Mouse (Mus musculus): Measurements from ENCODE around the gene 2310079G19Rik. TPM values are rescaled to one million over a fixed set of nuclear protein-coding genes. Genes with fewer than 3 reads are reported as not detected.

The 2310079G19Rik gene
- polyA plus RNA-seq, 1 experiment from 2014 or later, result not detected

GRCm38 (mm10) chr16:88631474-88631873, 4.0 kb upstream of the 2310079G19Rik start:
- Histone ChIP-seq H3K4me3 (ENCODE audit: low read depth, low read length) (no peak overlapping the region), H3K4me2 (ENCODE audit: low read length) (no peak overlapping the region), H3K27me3 (ENCODE audit: control insufficient read depth, insufficient read depth, low read depth, low read length) (no peaks in the 10 kb centered on the region), H3K4me1 (ENCODE audit: control insufficient read depth, insufficient read depth, low read length) (no peaks in the 10 kb centered on the region), H3K9me3 (replicated peaks; ENCODE audit: control insufficient read depth, low read length, poor library complexity, severe bottlenecking) (no peaks in the 10 kb centered on the region), H3K27ac (ENCODE audit: low read length) (no peak overlapping the region), H3K36me3 (ENCODE audit: control insufficient read depth, insufficient read depth, low read length) (no peaks in the 10 kb centered on the region), H3K9ac (ENCODE audit: low read depth, low read length) (no peak overlapping the region)
- 76% methylated on average over 4 of the region's 4 CpGs for WGBS
- ATAC-seq, result no peak

- H3K27me3 ChIP-seq (ENCODE audit: control insufficient read depth, insufficient read depth, low read depth, low read length), result no peaks in the 10 kb centered on the region
- H3K4me2 ChIP-seq (ENCODE audit: low read length), result no peak overlapping the region
- peaks cover 5% of the 10 kb centered on the region; the same call in 1 of the 2 replicates for H3K4me1 ChIP-seq (ENCODE audit: control insufficient read depth, insufficient read depth, low read length)
- H3K9ac ChIP-seq (ENCODE audit: low read depth, low read length), result no peak overlapping the region
- H3K4me3 ChIP-seq (ENCODE audit: low read depth, low read length), result no peak overlapping the region
- 49% methylated on average over 4 of the region's 4 CpGs for WGBS
- H3K27ac ChIP-seq (ENCODE audit: low read length), result no peak overlapping the region
- H3K9me3 ChIP-seq (replicated peaks; ENCODE audit: control insufficient read depth, low read length, poor library complexity, severe bottlenecking), result no peaks in the 10 kb centered on the region
- no peak for ATAC-seq
- H3K36me3 ChIP-seq (ENCODE audit: control insufficient read depth, insufficient read depth, low read length), result no peaks in the 10 kb centered on the region
Observed at GRCm38 (mm10) chr16:88612712-88613111, 14.8 kb downstream of the 2310079G19Rik start.

GRCm38 (mm10) chr16:88611922-88612321, 15.5 kb downstream of the 2310079G19Rik start, which contains the start of gene Krtap24-1:
Krtap24-1 (minus strand) TSS chr16:88612279.
- Histone ChIP-seq H3K36me3 (ENCODE audit: control insufficient read depth, insufficient read depth, low read length) (no peaks in the 10 kb centered on the region), H3K9ac (ENCODE audit: low read depth, low read length) (no peak within 1 kb of the TSS), H3K4me3 (ENCODE audit: low read depth, low read length) (no peak within 1 kb of the TSS), H3K4me2 (ENCODE audit: low read length) (no peak within 1 kb of the TSS), H3K9me3 (replicated peaks; ENCODE audit: control insufficient read depth, low read length, poor library complexity, severe bottlenecking) (no peaks in the 10 kb centered on the region), H3K27me3 (ENCODE audit: control insufficient read depth, insufficient read depth, low read depth, low read length) (no peaks in the 10 kb centered on the region), H3K4me1 (ENCODE audit: control insufficient read depth, insufficient read depth, low read length) (peaks cover 5% of the 10 kb centered on the region; the same call in 1 of the 2 replicates), H3K27ac (ENCODE audit: low read length) (no peak within 1 kb of the TSS)
- WGBS, result 93% methylated on average over 8 of the region's 8 CpGs
- no peak for ATAC-seq

- no peaks in the 10 kb centered on the region for H3K27me3 ChIP-seq (ENCODE audit: control insufficient read depth, insufficient read depth, low read depth, low read length)
- no peak for ATAC-seq
- H3K36me3 ChIP-seq (ENCODE audit: control insufficient read depth, insufficient read depth, low read length), result no peaks in the 10 kb centered on the region
- H3K9ac ChIP-seq (ENCODE audit: low read depth, low read length), result no peak overlapping the region
- no peaks in the 10 kb centered on the region; the same call in 1 of the 2 replicates for H3K4me1 ChIP-seq (ENCODE audit: control insufficient read depth, insufficient read depth, low read length)
- no peak overlapping the region for H3K27ac ChIP-seq (ENCODE audit: low read length)
- no peak overlapping the region for H3K4me3 ChIP-seq (ENCODE audit: low read depth, low read length)
- no peaks in the 10 kb centered on the region for H3K9me3 ChIP-seq (replicated peaks; ENCODE audit: control insufficient read depth, low read length, poor library complexity, severe bottlenecking)
- 87% methylated on average over 6 of the region's 6 CpGs for WGBS
- H3K4me2 ChIP-seq (ENCODE audit: low read length), result no peak overlapping the region
Observed at GRCm38 (mm10) chr16:88604570-88604969, 22.9 kb downstream of the 2310079G19Rik start.

- H3K4me1 ChIP-seq (ENCODE audit: control insufficient read depth, insufficient read depth, low read length), result no peaks in the 10 kb centered on the region; the same call in 1 of the 2 replicates
- H3K36me3 ChIP-seq (ENCODE audit: control insufficient read depth, insufficient read depth, low read length), result no peaks in the 10 kb centered on the region
- no peak for ATAC-seq
- no peak overlapping the region for H3K4me3 ChIP-seq (ENCODE audit: low read depth, low read length)
- no peaks in the 10 kb centered on the region for H3K9me3 ChIP-seq (replicated peaks; ENCODE audit: control insufficient read depth, low read length, poor library complexity, severe bottlenecking)
- no peak overlapping the region for H3K9ac ChIP-seq (ENCODE audit: low read depth, low read length)
- no peak overlapping the region for H3K27ac ChIP-seq (ENCODE audit: low read length)
- WGBS, result 52% methylated on average over 1 of the region's 1 CpGs
- no peak overlapping the region for H3K4me2 ChIP-seq (ENCODE audit: low read length)
- no peaks in the 10 kb centered on the region for H3K27me3 ChIP-seq (ENCODE audit: control insufficient read depth, insufficient read depth, low read depth, low read length)
Observed at GRCm38 (mm10) chr16:88602464-88602863, 25.0 kb downstream of the 2310079G19Rik start.

- H3K9me3 ChIP-seq (replicated peaks; ENCODE audit: control insufficient read depth, low read length, poor library complexity, severe bottlenecking), result no peaks in the 10 kb centered on the region
- H3K27ac ChIP-seq (ENCODE audit: low read length), result no peak overlapping the region
- WGBS, result 85% methylated on average over 8 of the region's 8 CpGs
- H3K4me3 ChIP-seq (ENCODE audit: low read depth, low read length), result no peak overlapping the region
- H3K27me3 ChIP-seq (ENCODE audit: control insufficient read depth, insufficient read depth, low read depth, low read length), result no peaks in the 10 kb centered on the region
- no peak overlapping the region for H3K4me2 ChIP-seq (ENCODE audit: low read length)
- H3K4me1 ChIP-seq (ENCODE audit: control insufficient read depth, insufficient read depth, low read length), result no peaks in the 10 kb centered on the region; the same call in 1 of the 2 replicates
- no peaks in the 10 kb centered on the region for H3K36me3 ChIP-seq (ENCODE audit: control insufficient read depth, insufficient read depth, low read length)
- ATAC-seq, result no peak
- no peak overlapping the region for H3K9ac ChIP-seq (ENCODE audit: low read depth, low read length)
Observed at GRCm38 (mm10) chr16:88600303-88600702, 27.2 kb downstream of the 2310079G19Rik start.

GRCm38 (mm10) chr16:88599504-88600237, 27.8 kb downstream of the 2310079G19Rik start:
- Histone ChIP-seq H3K4me2 (ENCODE audit: low read length) (no peak overlapping the region), H3K9me3 (replicated peaks; ENCODE audit: control insufficient read depth, low read length, poor library complexity, severe bottlenecking) (no peaks in the 10 kb centered on the region), H3K27ac (ENCODE audit: low read length) (no peak overlapping the region), H3K4me1 (ENCODE audit: control insufficient read depth, insufficient read depth, low read length) (no peaks in the 10 kb centered on the region; the same call in 1 of the 2 replicates), H3K9ac (ENCODE audit: low read depth, low read length) (no peak overlapping the region), H3K4me3 (ENCODE audit: low read depth, low read length) (no peak overlapping the region), H3K36me3 (ENCODE audit: control insufficient read depth, insufficient read depth, low read length) (no peaks in the 10 kb centered on the region), H3K27me3 (ENCODE audit: control insufficient read depth, insufficient read depth, low read depth, low read length) (no peaks in the 10 kb centered on the region)
- ATAC-seq, result no peak
- 76% methylated on average over 16 of the region's 16 CpGs for WGBS

GRCm38 (mm10) chr16:88592758-88593157, 34.7 kb downstream of the 2310079G19Rik start:
- H3K4me3 ChIP-seq (ENCODE audit: low read depth, low read length), result no peak overlapping the region
- no peaks in the 10 kb centered on the region for H3K27me3 ChIP-seq (ENCODE audit: control insufficient read depth, insufficient read depth, low read depth, low read length)
- H3K36me3 ChIP-seq (ENCODE audit: control insufficient read depth, insufficient read depth, low read length), result no peaks in the 10 kb centered on the region
- no peak overlapping the region for H3K4me2 ChIP-seq (ENCODE audit: low read length)
- ATAC-seq, result no peak
- H3K27ac ChIP-seq (ENCODE audit: low read length), result no peak overlapping the region
- no peak overlapping the region for H3K9ac ChIP-seq (ENCODE audit: low read depth, low read length)
- no peaks in the 10 kb centered on the region for H3K4me1 ChIP-seq (ENCODE audit: control insufficient read depth, insufficient read depth, low read length)
- no peaks in the 10 kb centered on the region for H3K9me3 ChIP-seq (replicated peaks; ENCODE audit: control insufficient read depth, low read length, poor library complexity, severe bottlenecking)

GRCm38 (mm10) chr16:88583338-88583737, 44.1 kb downstream of the 2310079G19Rik start:
- Histone ChIP-seq H3K9me3 (replicated peaks; ENCODE audit: control insufficient read depth, low read length, poor library complexity, severe bottlenecking) (no peaks in the 10 kb centered on the region), H3K4me3 (ENCODE audit: low read depth, low read length) (no peak overlapping the region), H3K27ac (ENCODE audit: low read length) (no peak overlapping the region), H3K4me1 (ENCODE audit: control insufficient read depth, insufficient read depth, low read length) (no peaks in the 10 kb centered on the region), H3K4me2 (ENCODE audit: low read length) (no peak overlapping the region), H3K27me3 (ENCODE audit: control insufficient read depth, insufficient read depth, low read depth, low read length) (no peaks in the 10 kb centered on the region), H3K36me3 (ENCODE audit: control insufficient read depth, insufficient read depth, low read length) (no peaks in the 10 kb centered on the region), H3K9ac (ENCODE audit: low read depth, low read length) (no peak overlapping the region)
- 93% methylated on average over 9 of the region's 9 CpGs for WGBS
- no peak for ATAC-seq

Measured in midbrain, embryonic 16.5 days (tissue).